Mouse (Mus musculus): Measurements from ENCODE around the gene Rabgap1l. TPM values are rescaled to one million over a fixed set of nuclear protein-coding genes. Genes with fewer than 3 reads are reported as not detected.

Rabgap1l gene
- total and polyA plus RNA-seq, 2 experiments from 2014 or later = 34.1 to 110 TPM

DNA sequence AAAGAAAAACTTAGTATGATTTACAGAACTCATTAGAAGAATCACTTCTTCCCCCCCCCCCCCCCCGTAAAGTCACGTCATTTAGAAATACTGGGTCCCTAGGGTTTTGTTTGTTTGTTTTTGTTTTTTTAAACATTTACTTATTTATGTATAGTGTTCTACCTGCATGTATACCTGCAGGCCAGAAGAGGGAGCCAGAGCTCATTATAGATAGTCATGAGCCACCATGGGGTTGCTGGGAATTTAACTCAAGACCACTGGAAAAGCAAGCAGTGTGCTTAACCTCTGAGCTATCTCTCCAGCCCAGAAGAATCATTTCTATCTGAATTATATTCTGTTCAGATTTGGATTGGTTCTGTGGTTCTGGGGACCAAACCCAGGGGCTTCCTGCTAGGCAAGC is 539.9 kb downstream of the Rabgap1l start:
- no peak overlapping the region for H3K4me2 ChIP-seq (ENCODE audit: low read depth, low read length, poor library complexity, severe bottlenecking)

DNA sequence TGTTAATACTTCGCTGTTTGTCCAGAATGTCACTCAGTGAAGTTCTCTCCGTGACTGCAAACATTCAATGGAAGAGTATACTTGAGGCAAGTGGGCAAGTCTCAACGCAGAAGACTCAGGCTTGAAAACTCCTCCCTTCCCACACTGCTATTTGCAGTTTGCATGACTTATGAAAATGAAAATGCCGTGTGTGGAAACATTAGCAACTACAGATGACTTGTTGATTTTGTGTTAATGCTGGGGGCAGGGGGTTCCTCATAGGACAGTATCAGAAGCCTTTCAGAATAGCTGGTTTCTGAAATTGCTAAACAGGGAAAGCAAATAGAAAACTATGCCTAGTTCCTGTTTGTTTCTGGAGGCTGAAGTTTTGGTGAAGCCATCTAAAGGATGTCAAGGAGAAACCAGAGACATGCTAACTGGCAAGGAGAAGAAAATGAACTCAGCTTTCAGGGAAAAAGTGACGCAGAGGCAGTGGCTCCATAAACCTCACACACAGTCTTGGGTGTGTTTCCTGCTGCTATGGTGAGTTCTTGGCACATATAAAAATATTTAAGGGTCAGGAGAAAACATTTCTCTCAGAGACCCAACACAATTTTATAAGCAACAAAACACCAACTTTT is 541.5 kb downstream of the Rabgap1l start:
- H3K27ac ChIP-seq (ENCODE audit: low read depth, low read length) = no peak overlapping the region
- no peaks in the 10 kb centered on the region for H3K27me3 ChIP-seq (ENCODE audit: insufficient read depth, low read length)
- H3K4me2 ChIP-seq (ENCODE audit: low read depth, low read length, poor library complexity, severe bottlenecking) = no peak overlapping the region
- no peak for DNase-seq (ENCODE audit: low spot score)
- H3K36me3 ChIP-seq (ENCODE audit: insufficient read depth, low read length) = peaks cover 6% of the 10 kb centered on the region; the same call in 1 of the 2 replicates
- H3K4me1 ChIP-seq (ENCODE audit: insufficient read depth, low read length) = no peaks in the 10 kb centered on the region
- no peak for ATAC-seq (ENCODE audit: low FRiP score)
- no peak overlapping the region for H3K4me3 ChIP-seq (ENCODE audit: low read depth, low read length)
- TF ChIP-seq CTCF (IDR thresholded peaks at IDR 0.05) = no peak
- 87% methylated on average over 5 of the region's 5 CpGs for WGBS
- H3K9me3 ChIP-seq (ENCODE audit: low read length) = no peaks in the 10 kb centered on the region
- no peak overlapping the region for H3K9ac ChIP-seq (replicated peaks; ENCODE audit: low read length, poor library complexity, severe bottlenecking)

More for the DNA sequence above, 539.9 kb downstream of the Rabgap1l start:
- TF ChIP-seq CTCF (IDR thresholded peaks at IDR 0.05) = peak; percentile 24
- no peak overlapping the region for H3K9ac ChIP-seq (replicated peaks; ENCODE audit: low read length, poor library complexity, severe bottlenecking)
- no peak for ATAC-seq (ENCODE audit: low FRiP score)
- H3K27me3 ChIP-seq (ENCODE audit: insufficient read depth, low read length) = no peaks in the 10 kb centered on the region
- no peaks in the 10 kb centered on the region for H3K4me1 ChIP-seq (ENCODE audit: insufficient read depth, low read length)
- H3K4me3 ChIP-seq (ENCODE audit: low read depth, low read length) = no peak overlapping the region
- H3K27ac ChIP-seq (ENCODE audit: low read depth, low read length) = no peak overlapping the region
- WGBS = 74% methylated on average over 2 of the region's 2 CpGs
- H3K9me3 ChIP-seq (ENCODE audit: low read length) = no peaks in the 10 kb centered on the region
- H3K36me3 ChIP-seq (ENCODE audit: insufficient read depth, low read length) = peaks cover 6% of the 10 kb centered on the region; the same call in 1 of the 2 replicates
- no peak for DNase-seq (ENCODE audit: low spot score)

DNA sequence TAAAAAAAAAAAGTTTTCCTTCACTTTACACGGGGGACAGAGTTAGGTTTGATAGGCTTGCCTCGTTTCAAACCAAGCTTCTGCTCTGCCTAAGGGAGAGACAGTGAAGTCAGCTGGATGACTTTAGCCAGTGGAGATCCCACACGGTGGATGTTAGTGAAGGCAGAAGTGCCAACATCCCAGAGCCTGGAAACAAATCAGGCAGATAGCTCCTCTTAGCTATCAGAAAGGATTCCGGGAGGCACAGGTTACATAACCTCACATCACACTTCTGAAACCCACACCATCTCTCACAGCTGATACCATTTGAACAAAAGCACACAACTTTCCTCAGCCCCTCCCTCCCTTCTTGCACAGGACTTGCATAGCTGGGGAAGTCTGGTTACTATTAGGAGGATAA is 542.2 kb downstream of the Rabgap1l start:
- H3K4me1 ChIP-seq (ENCODE audit: insufficient read depth, low read length) = no peaks in the 10 kb centered on the region
- no peak for ATAC-seq (ENCODE audit: low FRiP score)

DNA sequence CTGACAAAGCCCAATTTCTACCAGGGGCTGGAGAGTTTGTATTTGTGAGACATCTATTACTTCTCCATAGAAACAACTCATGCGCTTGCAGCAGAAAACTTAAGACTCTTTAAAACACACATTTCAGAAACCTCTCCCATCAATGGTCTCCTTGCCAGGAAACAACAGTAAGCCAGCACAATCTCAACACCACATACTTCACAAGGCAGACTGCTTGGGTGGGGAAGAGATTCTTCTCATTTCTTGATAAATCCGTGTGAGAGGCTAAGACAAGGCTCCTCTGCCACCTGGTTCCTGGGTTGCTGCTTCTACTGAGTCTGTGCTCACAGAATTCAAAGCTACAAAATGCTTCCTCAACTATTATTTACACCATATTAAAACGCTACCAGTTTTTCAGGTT is 543.2 kb downstream of the Rabgap1l start:
- Histone ChIP-seq H3K4me2 (ENCODE audit: low read depth, low read length, poor library complexity, severe bottlenecking) (no peak overlapping the region), H3K9me3 (ENCODE audit: low read length) (no peaks in the 10 kb centered on the region), H3K9ac (replicated peaks; ENCODE audit: low read length, poor library complexity, severe bottlenecking) (no peak overlapping the region), H3K27me3 (ENCODE audit: insufficient read depth, low read length) (no peaks in the 10 kb centered on the region), H3K36me3 (ENCODE audit: insufficient read depth, low read length) (no peaks in the 10 kb centered on the region), H3K4me3 (ENCODE audit: low read depth, low read length) (no peak overlapping the region), H3K4me1 (ENCODE audit: insufficient read depth, low read length) (no peaks in the 10 kb centered on the region), H3K27ac (ENCODE audit: low read depth, low read length) (no peak overlapping the region)
- no peak for TF ChIP-seq CTCF (IDR thresholded peaks at IDR 0.05)
- WGBS = 79% methylated on average over 3 of the region's 3 CpGs
- ATAC-seq (ENCODE audit: low FRiP score) = no peak
- no peak for DNase-seq (ENCODE audit: low spot score)

More for the DNA sequence above, 542.2 kb downstream of the Rabgap1l start:
- TF ChIP-seq CTCF (IDR thresholded peaks at IDR 0.05) = no peak
- Histone ChIP-seq H3K4me2 (ENCODE audit: low read depth, low read length, poor library complexity, severe bottlenecking) (no peak overlapping the region), H3K9me3 (ENCODE audit: low read length) (no peaks in the 10 kb centered on the region), H3K36me3 (ENCODE audit: insufficient read depth, low read length) (no peaks in the 10 kb centered on the region; the same call in 1 of the 2 replicates), H3K9ac (replicated peaks; ENCODE audit: low read length, poor library complexity, severe bottlenecking) (no peak overlapping the region), H3K27me3 (ENCODE audit: insufficient read depth, low read length) (no peaks in the 10 kb centered on the region), H3K4me3 (ENCODE audit: low read depth, low read length) (no peak overlapping the region), H3K27ac (ENCODE audit: low read depth, low read length) (no peak overlapping the region)
- no peak for DNase-seq (ENCODE audit: low spot score)
- WGBS = 66% methylated on average over 4 of the region's 4 CpGs

DNA sequence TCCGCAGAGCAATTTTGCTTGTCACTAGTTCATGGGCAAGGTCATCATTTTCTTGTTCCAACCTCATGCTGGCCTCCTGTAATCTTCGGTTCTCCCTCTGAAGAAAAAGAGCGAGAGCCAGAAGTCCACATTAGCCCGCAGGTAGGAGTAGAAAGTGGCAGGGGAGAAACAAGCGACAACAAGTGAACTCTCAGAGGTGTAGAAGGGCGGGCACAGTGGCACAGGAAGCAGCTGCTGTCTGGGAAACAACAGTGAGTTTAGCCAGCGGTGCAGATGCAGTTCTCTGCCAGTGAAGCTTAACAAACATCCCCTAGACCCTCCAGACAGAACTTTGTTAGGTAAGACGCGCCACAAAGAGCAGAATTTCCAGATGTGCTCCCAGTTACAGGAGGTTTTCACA is 545.5 kb downstream of the Rabgap1l start:
- WGBS = 82% methylated on average over 9 of the region's 9 CpGs
- Histone ChIP-seq H3K4me3 (ENCODE audit: low read depth, low read length) (no peak overlapping the region), H3K4me1 (ENCODE audit: insufficient read depth, low read length) (no peaks in the 10 kb centered on the region), H3K9me3 (ENCODE audit: low read length) (no peaks in the 10 kb centered on the region), H3K27ac (ENCODE audit: low read depth, low read length) (no peak overlapping the region), H3K4me2 (ENCODE audit: low read depth, low read length, poor library complexity, severe bottlenecking) (no peak overlapping the region), H3K9ac (replicated peaks; ENCODE audit: low read length, poor library complexity, severe bottlenecking) (no peak overlapping the region), H3K36me3 (ENCODE audit: insufficient read depth, low read length) (no peaks in the 10 kb centered on the region), H3K27me3 (ENCODE audit: insufficient read depth, low read length) (no peaks in the 10 kb centered on the region)
- TF ChIP-seq CTCF (IDR thresholded peaks at IDR 0.05) = no peak
- no peak for DNase-seq (ENCODE audit: low spot score)
- ATAC-seq (ENCODE audit: low FRiP score) = no peak

DNA sequence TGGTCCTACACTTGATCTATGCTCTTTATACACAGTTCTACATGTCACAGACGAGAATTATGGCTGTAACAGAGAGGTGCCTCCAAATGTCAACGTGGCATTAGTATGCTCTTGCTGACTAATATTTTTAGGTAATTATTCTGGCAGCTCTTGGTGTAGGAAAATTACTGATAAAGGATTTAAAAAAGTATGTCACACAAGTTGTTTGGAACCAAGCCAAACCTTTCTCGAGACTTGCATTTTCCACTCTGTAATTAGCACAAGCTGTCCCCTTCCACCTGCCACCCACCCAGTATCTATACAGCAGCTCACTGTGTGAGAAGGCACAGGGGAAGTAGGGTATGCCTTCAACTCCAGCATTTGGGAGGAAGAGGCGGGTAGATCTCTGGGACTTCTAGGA is 546.2 kb downstream of the Rabgap1l start:
- no peaks in the 10 kb centered on the region for H3K4me1 ChIP-seq (ENCODE audit: insufficient read depth, low read length)
- no peaks in the 10 kb centered on the region for H3K9me3 ChIP-seq (ENCODE audit: low read length)

More for the DNA sequence above, 546.2 kb downstream of the Rabgap1l start:
- Histone ChIP-seq H3K9ac (replicated peaks; ENCODE audit: low read length, poor library complexity, severe bottlenecking) (no peak overlapping the region), H3K27ac (ENCODE audit: low read depth, low read length) (no peak overlapping the region), H3K4me2 (ENCODE audit: low read depth, low read length, poor library complexity, severe bottlenecking) (no peak overlapping the region), H3K27me3 (ENCODE audit: insufficient read depth, low read length) (no peaks in the 10 kb centered on the region), H3K36me3 (ENCODE audit: insufficient read depth, low read length) (no peaks in the 10 kb centered on the region), H3K4me3 (ENCODE audit: low read depth, low read length) (no peak overlapping the region)
- WGBS = 85% methylated on average over 4 of the region's 4 CpGs
- ATAC-seq (ENCODE audit: low FRiP score) (no peak), DNase-seq (ENCODE audit: low spot score) (no peak)
- no peak for TF ChIP-seq CTCF (IDR thresholded peaks at IDR 0.05)
